Mouse (Mus musculus) G1E (cell line): ENCODE data around the gene Srr.

Source experiments
- CTCF ChIP-seq: IDR thresholded peaks from 2 replicates; pipeline ENCODE4 v1.5.1; 2012; ENCODE audit warnings: low read depth, low read length, inconsistent platforms, mixed read lengths
- GATA1 ChIP-seq: IDR thresholded peaks from 2 replicates; pipeline ENCODE4 v1.6.1; 2012; ENCODE audit warnings: borderline replicate concordance, low read length, inconsistent platforms, mixed read lengths
- POLR2AphosphoS5 ChIP-seq: IDR thresholded peaks from 2 replicates; pipeline ENCODE4 v1.6.1; 2012; ENCODE audit warnings: low read depth, low read length, inconsistent platforms; ENCODE audit not compliant: insufficient replicate concordance

DNA sequence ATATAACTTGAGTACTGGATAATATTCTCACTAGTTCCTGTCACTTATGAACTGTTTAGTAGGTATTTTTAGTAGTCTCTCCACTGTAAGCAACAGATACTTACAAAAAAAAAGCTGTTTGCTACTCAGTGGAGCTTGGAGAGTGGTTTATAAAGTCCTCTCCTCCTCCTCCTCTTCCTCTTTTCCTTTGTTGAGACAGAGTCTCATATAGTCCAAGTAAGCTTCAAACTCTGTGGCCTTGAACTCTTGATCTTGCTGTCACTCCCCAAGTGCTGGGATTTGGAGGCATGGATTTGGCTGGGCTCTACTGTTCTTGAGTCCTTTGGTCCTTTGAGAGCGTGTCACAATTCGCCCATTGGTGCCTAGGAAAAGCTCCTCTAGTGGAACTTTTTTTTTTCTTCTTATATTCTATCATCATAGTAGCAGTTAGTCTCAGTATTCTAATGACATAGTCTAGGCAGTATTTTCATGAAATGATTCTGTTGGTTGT, 1.5 kb upstream of the Srr start:
- TF ChIP-seq CTCF (no peak), GATA1 (no peak), POLR2AphosphoS5 (no peak)
